Mouse (Mus musculus) Muller cell, postnatal 12 days (primary cell): ENCODE measurements at regions not wholly inside any gene's neighbourhood (a gene's known extent, or its start where the extent isn't known, plus 50 kb on each side); places are given as distances from the start of the nearest gene placed in this dataset.

Experiments
- DNase-seq: peaks from one replicate; pipeline ENCODE4 v3.0.0-alpha.2; 2015; ENCODE audit errors: inconsistent ontology term

- DNase-seq = peak; percentile 30
These were observed 209.8 kb upstream of the Nr2f2 start for GRCm38 (mm10) chr7:70576112-70576910.

- DNase-seq = no peak
These were observed 209.1 kb upstream of the Nr2f2 start for GRCm38 (mm10) chr7:70575614-70576013.

DNA sequence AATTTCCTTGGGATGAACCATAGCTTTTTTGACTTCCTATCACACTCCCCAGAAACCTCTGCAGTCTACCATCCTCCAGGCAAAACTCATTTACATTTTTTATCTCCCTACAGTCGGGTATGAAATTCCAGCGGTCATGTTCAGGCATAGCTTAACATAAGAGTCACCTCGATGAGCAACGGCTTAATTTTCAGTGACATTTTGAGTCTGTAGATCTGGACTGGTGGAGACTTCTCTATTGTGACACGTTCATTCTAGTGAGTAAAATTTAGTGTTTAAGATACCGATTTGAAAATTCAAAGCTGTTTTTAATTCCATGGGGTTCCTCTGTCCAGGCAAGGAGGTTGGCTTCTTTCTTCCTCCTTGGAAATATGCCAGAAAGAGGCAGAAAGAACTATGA lies 207.7 kb upstream of the Nr2f2 start:
- peak; percentile 72 for DNase-seq

DNA sequence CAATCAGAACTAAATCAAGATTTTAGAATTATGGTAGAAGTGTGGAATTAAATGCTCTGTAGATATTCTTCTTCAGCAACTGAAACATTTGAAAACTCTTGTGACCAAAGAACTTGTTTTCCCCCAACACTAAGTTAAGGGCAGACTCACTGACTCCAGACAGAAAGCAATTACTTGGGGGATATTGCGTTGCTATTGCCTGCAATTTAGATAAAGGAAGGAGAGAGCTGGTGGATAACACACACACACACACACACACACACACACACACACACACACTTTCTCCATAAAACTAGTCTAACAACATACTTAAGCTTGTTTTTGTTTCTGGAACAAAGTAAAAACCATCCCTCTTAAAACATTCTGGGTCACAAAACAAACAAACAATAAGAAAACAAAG lies 198.5 kb upstream of the Nr2f2 start:
- DNase-seq = no peak

- DNase-seq = no peak
These were observed 182.5 kb upstream of the Nr2f2 start for GRCm38 (mm10) chr7:70548936-70549450.

DNA sequence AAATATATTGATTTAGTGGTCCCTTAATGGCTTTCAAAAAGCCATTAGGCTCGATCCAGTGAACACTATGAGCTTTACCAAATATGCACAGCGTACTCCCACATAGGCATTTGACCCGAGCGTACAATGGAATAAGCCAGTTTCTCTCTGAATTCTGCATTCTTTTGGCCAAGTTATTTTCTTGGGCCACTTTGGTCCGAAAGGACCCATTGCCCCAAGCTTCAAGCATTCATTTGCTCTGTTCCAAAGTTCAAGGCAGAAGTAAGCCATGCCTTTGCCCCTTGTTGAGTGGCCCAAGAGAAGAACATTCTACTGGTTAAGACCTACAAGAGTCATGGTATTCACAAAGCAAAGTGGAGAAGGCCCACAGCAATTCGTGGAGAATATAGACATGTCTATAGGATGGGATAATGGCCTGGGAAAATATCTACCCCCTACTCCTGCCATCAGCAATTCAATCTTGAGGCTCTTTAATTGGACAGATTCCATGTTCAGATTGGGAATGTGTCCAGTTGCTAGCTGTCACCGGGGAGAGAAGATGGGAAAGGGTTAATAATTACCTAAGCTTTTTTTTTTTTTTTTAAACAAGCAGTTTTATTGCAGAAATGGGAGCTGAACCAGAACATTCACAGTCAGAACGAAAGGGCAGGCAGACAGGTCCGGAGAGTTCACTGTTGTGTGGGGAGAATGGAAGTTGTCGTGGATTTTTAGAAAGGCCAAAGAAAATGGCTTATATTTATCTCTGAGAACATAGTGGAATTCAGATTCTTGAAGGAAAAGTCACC lies 175.5 kb upstream of the Nr2f2 start:
- DNase-seq = no peak

GRCm38 (mm10) chr7:70539121-70539642 lies 172.6 kb upstream of the Nr2f2 start:
- DNase-seq = no peak

GRCm38 (mm10) chr7:70536046-70536445 lies 169.5 kb upstream of the Nr2f2 start:
- no peak for DNase-seq

- no peak for DNase-seq
These were observed 167.0 kb upstream of the Nr2f2 start for GRCm38 (mm10) chr7:70533552-70533951.

DNA sequence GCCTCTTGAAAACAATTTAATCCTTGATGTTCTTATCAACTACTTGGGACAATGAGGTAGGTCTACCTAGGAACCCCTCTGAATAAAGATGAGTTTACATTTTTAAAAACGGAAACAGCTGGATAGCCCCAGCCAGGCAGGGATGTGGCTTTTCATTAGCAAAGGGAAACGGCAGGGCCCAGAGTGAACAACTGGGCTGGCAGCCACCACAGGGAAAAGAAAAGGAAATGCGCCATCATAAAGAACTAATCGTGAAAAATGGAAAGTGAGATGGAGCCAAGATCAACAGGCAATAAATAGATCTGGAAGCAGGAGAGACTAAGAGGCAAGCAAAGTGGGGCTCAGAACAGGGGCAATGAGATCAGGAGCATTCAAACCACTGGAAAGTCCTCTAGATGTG lies 161.4 kb upstream of the Nr2f2 start:
- DNase-seq = no peak

DNA sequence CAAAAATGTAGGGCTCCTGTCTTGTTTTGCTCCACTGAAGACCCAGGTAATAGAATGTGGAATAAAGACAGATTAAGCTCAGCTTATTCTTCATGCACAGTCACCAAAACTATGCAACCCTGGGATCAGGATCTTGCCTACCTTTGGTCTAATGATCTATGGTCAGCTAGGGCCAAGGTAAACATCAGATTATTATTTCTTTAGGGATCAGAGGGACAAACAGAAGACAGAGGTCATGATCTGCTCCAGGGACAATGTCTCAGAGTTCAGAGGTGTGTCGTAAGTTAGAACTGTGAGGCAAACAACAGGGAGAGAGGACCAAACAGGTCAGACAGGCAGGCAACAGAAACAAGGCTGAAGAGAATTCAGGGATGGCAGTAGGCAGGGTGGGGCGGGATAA lies 158.8 kb upstream of the Nr2f2 start:
- DNase-seq = no peak

- DNase-seq = no peak
These were observed 158.2 kb upstream of the Nr2f2 start for GRCm38 (mm10) chr7:70524744-70525143.

DNA sequence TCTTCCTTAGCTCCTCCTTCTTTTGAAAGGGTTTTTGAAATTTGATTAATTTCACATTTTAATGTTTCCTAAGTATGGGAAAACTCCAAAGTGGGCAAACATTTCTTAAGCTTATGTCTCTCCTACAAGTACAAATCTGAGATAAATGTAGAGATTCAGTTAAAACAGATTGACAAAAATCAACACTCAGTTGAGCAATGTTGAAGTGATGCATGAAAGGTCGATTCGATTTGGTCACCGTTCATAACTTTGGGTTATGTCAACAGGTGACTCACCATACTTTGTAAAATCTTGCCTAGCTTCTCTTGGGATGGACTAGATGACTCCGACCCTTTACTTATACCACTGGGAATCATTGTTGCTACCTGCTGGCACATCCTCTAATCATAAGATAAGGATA lies 157.7 kb upstream of the Nr2f2 start:
- DNase-seq = no peak

- DNase-seq = no peak
These were observed 150.2 kb upstream of the Nr2f2 start for GRCm38 (mm10) chr7:70516741-70517140.

- DNase-seq = no peak
These were observed 148.9 kb upstream of the Nr2f2 start for GRCm38 (mm10) chr7:70515341-70515851.

GRCm38 (mm10) chr7:70514666-70515065 lies 148.1 kb upstream of the Nr2f2 start:
- peak; percentile 27 for DNase-seq

DNA sequence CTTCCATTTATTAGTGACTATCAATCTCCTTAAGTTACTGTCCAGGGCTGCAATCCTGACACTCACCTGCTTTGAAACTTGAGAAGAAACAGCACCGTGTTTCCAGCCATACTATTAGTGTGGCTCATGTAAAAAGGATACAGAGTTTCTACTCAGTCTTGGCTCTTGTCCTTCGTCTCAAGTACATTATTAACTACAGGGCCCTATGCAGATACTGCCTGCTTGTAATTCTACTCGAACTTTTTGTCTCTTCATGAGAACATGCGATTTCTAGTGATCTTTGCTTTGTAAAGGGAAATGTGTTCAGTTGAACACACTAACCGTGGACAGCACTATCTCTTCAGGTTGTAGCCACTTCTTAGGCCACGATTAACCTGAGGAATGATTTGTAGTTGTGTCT lies 145.8 kb upstream of the Nr2f2 start:
- no peak for DNase-seq

DNA sequence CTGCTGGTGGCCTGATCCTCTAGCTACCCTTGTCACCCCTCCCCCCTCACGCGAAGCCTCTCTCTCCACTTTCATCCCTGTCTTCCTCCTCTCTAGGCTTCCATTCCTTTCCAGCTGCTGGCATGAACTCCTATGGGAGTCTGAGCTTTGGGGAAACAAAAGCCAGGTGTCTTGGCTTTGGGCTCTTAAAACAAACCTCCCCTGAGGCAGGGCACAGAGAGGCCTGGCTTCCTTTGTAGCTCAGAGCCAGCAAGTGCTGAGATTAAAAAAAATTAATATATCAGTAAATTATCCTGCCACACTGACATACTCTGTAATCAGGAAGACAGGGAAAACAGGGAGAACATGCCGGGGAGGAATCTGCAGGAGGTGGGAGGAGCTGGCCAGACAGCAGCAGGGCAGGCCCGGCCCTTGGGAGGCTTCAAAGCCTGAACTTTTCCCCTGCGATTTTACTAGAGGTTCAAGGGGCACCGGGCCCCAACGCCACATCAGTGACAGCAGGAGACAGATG lies 139.2 kb upstream of the Nr2f2 start:
- no peak for DNase-seq

GRCm38 (mm10) chr7:70501821-70502220 lies 135.3 kb upstream of the Nr2f2 start:
- DNase-seq = no peak

DNA sequence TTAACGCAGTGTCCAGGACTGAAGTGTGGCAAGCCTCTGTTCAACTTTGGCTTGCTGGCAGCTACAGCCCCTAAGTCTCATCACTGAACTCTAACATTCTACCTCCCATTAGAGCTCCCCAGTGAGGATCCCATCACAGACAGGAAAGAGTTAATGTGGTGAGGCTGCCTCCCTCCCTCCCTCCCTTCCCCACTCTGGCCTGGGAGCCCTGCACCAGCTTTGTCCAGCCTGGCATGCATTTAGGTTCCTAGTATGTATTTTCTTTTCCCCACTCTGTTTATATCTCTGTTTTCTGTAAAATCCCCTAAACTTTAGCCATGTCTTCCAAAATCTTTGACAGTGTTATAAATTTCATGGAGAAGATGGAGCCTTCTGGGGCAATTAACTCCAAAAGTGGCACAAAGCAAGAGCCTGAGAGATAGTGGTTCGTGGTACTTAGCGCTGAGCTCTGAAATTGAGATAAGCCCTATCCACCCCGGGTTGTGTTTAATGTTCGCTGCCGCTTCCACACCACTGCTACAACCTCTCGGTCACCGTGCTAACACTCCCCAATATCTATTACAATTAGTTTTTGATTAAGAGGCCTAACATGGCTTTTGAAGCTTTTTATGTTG lies 130.1 kb upstream of the Nr2f2 start:
- DNase-seq = no peak

DNA sequence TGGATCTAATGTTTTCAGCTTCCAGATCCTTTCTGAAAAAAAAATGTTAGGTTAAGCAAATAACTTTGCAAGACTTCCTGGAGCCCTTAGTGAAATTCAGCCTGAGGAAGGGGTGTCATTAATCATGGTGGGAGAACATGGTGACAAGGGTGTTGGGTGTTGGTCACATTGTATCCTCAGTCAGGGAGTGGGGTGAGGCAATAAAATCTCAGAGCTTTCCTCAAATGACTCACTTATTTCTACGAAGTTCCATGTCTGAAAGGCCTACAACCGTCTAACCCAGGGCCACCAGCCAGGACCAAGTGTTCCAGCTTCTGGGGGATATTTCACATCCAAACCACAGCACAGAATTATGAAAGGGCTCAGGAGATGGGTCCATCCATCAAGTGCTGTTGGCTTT lies 117.7 kb upstream of the Nr2f2 start:
- no peak for DNase-seq

GRCm38 (mm10) chr7:70483536-70483935 lies 117.0 kb upstream of the Nr2f2 start:
- no peak for DNase-seq
